Mouse (Mus musculus): ENCODE results near the gene Olfr781. TPM values are rescaled to one million over a fixed set of nuclear protein-coding genes. Genes with fewer than 3 reads are reported as not detected.

The Olfr781 gene
- polyA plus RNA-seq (2017; shearing (Covaris generic)): not detected

GRCm38 (mm10) chr10:129328554-129328953 lies at the start of gene Olfr781:
Gene Olfr781 (plus strand): TSS chr10:129328854.

GRCm38 (mm10) chr10:129317817-129318216 lies 10.8 kb upstream of the Olfr781 start, which contains the start of gene Olfr780:
Gene Olfr780 (plus strand): TSS chr10:129318117.

GRCm38 (mm10) chr10:129348550-129348949 lies 19.9 kb downstream of the Olfr781 start, which contains the start of gene Olfr782:
Gene Olfr782 (plus strand): TSS chr10:129348850.

Other genes with a start within 250 kb of the Olfr781 start
- not detected for gene Olfr767, start 245.9 kb upstream of the Olfr781 start, polyA plus RNA-seq (2017; shearing (Covaris generic))
- not detected for gene Olfr768, start 229.5 kb upstream of the Olfr781 start, polyA plus RNA-seq (2017; shearing (Covaris generic))
- gene Olfr769, start 211.0 kb upstream of the Olfr781 start, polyA plus RNA-seq (2017; shearing (Covaris generic)): not detected
- gene Olfr770, start 189.9 kb upstream of the Olfr781 start, polyA plus RNA-seq (2017; shearing (Covaris generic)): not detected
- gene Olfr771, start 164.1 kb upstream of the Olfr781 start, polyA plus RNA-seq (2017; shearing (Covaris generic)): not detected
- gene Olfr772, start 150.9 kb upstream of the Olfr781 start, polyA plus RNA-seq (2017; shearing (Covaris generic)): not detected
- gene Olfr773, start 141.4 kb upstream of the Olfr781 start, polyA plus RNA-seq (2017; shearing (Covaris generic)): not detected
- not detected for gene Olfr774, start 92.7 kb upstream of the Olfr781 start, polyA plus RNA-seq (2017; shearing (Covaris generic))
- gene Olfr775, start 80.4 kb upstream of the Olfr781 start, polyA plus RNA-seq (2017; shearing (Covaris generic)): not detected
- gene Olfr776, start 69.7 kb upstream of the Olfr781 start, polyA plus RNA-seq (2017; shearing (Covaris generic)): not detected
- not detected for gene Olfr777, start 57.4 kb upstream of the Olfr781 start, polyA plus RNA-seq (2017; shearing (Covaris generic))
- not detected for gene Olfr780, start 10.7 kb upstream of the Olfr781 start, polyA plus RNA-seq (2017; shearing (Covaris generic))
- not detected for gene Olfr782, start 20.0 kb downstream of the Olfr781 start, polyA plus RNA-seq (2017; shearing (Covaris generic))
- not detected for gene Olfr784, start 55.2 kb downstream of the Olfr781 start, polyA plus RNA-seq (2017; shearing (Covaris generic))
- gene Olfr785, start 76.6 kb downstream of the Olfr781 start, polyA plus RNA-seq (2017; shearing (Covaris generic)): not detected
- not detected for gene Olfr786, start 98.5 kb downstream of the Olfr781 start, polyA plus RNA-seq (2017; shearing (Covaris generic))
- 0.05 TPM for gene Olfr787, start 133.0 kb downstream of the Olfr781 start, polyA plus RNA-seq (2017; shearing (Covaris generic))
- not detected for gene Olfr788, start 142.1 kb downstream of the Olfr781 start, polyA plus RNA-seq (2017; shearing (Covaris generic))
- gene Olfr789, start 155.9 kb downstream of the Olfr781 start, polyA plus RNA-seq (2017; shearing (Covaris generic)): not detected
- gene Olfr790, start 169.6 kb downstream of the Olfr781 start, polyA plus RNA-seq (2017; shearing (Covaris generic)): not detected
- gene Olfr791, start 192.9 kb downstream of the Olfr781 start, polyA plus RNA-seq (2017; shearing (Covaris generic)): not detected
- not detected for gene Olfr792, start 210.3 kb downstream of the Olfr781 start, polyA plus RNA-seq (2017; shearing (Covaris generic))
- gene Olfr794, start 238.8 kb downstream of the Olfr781 start, polyA plus RNA-seq (2017; shearing (Covaris generic)): not detected